Mouse (Mus musculus): ENCODE measurements around the gene Gbx2. TPM values are rescaled to one million over a fixed set of nuclear protein-coding genes. Genes with fewer than 3 reads are reported as not detected.

Gene Gbx2
- polyA plus RNA-seq, 1 experiment: 0.05 TPM

DNA sequence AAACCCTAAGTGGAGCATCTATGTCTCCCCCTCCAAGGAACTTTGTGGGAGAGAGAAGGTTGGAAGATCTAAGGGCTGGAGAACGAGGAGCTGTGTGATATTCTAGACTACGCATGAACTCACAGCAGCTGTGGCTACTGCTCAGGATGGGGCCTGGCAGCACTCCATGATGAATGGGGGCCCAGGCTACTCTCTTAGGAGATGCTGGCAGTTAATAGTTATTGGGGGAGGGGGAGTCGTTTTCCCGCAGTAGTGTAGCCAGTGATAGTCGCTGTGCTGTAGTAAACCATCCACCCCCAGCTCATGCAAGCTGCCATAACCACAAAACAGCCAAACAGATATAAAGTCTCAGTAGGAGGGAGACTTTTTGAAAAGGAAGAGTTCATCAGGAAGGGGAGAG lies 18.6 kb downstream of the Gbx2 start:
- DNase-seq (ENCODE audit: low read depth): no peak

DNA sequence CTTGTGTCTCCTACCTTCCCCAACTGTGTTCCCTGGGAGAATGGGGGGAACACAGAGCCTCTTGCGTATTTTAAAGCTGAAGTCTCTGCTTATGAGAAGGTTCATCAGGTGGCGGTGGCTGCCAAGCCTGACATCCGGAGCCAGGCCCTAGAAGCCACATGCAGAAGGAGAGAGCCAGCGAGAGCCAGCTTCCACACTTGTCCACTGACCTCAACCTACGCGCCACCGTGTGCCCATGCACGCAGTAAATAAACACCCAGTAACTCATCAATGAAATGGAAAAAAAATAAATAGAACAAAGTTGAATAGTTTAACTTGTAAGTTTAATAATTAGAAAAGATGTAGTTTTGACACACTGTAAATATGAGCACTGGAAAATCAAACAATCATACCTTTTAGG lies 21.2 kb downstream of the Gbx2 start:
- no peak for DNase-seq (ENCODE audit: low read depth)

DNA sequence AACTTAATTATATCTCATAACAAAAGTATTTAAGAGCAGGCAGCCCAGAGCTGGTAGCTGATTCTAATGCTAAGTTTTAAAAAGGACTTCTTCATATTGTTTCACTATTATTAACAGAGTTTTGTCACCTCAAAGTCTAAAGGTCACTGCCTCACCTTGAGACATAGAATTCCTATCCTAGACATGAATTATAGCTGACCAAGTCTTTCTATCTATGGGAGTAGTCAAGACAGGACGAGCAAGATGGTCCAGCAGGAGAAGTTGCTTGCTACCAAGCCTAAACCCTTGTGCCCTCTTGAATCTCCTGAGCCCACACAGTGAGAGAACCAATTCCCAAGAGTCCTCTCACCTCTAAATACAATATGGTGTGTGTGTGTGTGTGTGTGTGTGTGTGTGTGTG lies 28.3 kb downstream of the Gbx2 start:
- DNase-seq (ENCODE audit: low read depth): no peak

DNA sequence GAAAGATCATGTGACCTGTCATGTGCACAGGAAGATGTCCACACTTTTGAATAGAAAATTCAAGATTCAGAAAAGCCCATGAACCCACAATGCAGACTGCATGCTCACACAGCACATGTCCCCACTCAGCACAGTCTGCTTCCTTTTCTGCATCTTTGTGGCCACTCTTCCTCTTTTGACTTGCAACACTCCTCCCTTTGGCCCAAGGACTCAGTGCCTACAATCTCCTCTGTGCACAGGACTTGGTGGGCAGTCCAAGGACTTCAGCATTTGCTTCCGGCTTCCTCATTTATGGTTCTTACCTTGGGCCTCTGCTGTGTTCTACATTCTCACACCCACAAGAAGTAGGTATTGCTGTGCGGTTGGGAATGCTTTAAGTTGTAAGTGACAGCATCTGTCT lies 28.7 kb downstream of the Gbx2 start:
- no peak for DNase-seq (ENCODE audit: low read depth)

DNA sequence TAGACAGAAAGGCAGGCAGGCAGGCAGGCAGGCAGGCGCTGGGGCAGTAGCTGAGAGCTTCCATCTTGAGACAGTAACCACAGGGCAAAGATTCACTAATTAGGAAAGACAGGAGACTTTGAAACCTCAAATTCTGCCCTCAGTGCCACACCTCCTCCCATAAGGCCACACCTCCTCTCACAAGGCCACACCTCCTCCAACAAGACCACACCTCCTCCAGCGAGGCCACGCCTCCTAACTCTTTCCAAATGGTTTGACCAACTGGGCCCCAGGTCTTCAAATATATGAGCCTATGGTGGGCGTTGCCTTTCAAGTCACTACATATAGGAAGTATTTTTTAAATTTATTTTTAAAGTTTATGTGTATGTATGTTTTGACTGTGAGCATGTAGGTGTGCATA lies 29.6 kb downstream of the Gbx2 start:
- DNase-seq (ENCODE audit: low read depth): no peak

DNA sequence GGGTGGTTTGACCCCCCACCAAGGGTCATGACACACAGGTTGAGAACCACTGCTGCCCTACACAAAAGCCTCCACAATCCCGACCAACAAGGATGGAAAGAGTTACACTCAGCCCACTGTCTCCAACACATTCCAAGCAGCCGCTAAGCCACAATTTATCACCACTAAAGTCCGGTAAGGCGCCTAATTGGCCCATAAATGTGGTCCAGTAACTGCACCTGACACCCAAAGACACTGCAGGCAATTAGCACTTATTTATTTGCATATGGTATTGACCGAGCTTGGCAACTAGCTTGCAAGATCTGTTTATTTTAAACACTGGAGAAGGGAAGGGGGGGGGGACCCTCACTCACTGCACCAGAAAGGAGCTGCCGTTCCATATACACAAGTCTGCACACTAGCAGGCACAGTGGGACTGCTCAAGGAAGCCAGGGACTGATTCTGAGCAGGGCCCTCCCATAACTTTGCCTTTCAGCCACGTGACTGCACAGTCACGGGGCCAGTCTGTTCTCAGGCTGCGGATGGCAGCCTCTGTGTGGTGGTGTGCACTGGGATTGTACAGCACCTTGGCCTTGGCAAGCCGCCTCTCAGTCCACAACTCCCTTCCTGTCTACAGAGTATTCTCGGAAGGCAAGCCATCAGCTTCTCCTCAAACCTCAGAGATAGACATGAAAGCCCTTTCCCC lies 31.1 kb downstream of the Gbx2 start:
- DNase-seq (ENCODE audit: low read depth): no peak

DNA sequence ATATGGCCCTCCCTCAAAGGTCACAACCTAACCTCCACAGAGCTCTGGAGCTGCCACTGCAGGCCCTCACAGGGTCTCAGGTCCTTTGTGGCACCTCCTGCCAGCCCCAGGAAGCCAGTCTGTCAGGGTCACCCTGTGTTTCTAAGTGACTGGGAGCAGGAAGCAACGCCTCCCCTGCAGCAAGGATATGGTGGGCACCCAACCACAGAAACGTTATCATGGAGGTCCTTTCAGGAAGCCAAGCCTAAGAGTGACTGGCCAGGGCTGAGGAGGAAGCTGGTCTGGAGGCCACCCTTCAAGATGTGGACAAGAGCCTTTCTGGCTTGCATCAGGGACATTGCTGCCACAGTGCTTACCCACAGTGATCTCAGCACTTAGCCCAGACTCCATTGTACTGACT lies 31.9 kb downstream of the Gbx2 start:
- no peak for DNase-seq (ENCODE audit: low read depth)

DNA sequence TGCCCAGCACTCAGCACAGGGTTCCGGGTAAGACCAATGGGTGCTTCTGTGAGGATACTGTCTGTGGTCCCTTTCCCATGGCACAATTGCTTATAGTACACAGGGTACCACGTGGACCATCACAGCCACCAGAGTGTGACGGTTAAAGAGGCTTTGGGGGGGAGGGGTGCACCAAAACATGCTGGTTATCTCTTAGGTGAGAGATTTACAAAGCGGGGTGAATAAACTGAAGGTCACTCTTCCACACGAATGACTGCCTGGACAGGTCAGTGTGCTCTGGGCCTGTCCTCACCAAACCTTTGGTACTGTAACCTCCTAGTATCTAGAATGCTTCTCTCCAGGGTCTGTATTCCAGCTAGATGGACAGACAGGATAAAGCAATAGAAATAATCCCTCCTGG lies 35.2 kb downstream of the Gbx2 start:
- no peak for DNase-seq (ENCODE audit: low read depth)

DNA sequence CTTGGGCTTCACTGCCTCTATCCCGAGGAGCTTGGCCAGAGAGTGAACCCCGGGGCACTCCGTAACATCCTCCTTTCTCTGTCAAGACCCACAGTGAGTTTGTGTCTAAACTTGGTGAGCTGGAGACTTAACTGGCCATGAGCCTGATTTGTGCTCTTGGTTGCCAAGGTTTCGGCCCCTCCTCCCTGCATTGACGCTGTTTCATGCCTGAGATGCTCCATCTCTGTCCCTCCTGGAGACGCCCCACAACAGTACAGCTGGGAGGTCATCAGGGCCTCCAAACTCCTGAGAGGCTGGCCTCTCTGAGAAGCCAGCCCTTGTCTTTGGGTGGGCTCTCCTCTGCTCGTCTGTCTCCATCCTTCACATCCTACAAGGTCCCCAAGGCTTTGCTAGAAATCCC lies 38.7 kb downstream of the Gbx2 start:
- no peak for DNase-seq (ENCODE audit: low read depth)

DNA sequence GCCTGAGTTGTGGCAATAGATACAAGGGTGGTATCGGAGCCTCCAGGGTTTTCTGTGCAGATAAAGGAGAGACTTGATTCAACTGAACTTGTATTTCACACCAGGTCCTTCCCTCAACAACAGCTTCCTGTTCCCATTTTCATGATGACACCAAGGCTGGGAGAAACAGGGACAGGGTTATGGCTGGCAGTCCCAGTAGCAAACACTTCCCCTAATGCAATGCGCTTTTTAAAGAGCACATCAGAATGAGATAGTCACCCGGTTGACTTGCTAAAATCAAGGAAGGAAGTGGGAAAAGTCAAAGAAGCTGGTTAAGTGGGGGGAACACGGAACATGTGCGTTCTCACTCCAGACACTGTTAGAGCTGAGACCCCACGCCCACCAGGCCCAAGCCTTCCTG lies 39.6 kb downstream of the Gbx2 start:
- DNase-seq (ENCODE audit: low read depth): no peak

DNA sequence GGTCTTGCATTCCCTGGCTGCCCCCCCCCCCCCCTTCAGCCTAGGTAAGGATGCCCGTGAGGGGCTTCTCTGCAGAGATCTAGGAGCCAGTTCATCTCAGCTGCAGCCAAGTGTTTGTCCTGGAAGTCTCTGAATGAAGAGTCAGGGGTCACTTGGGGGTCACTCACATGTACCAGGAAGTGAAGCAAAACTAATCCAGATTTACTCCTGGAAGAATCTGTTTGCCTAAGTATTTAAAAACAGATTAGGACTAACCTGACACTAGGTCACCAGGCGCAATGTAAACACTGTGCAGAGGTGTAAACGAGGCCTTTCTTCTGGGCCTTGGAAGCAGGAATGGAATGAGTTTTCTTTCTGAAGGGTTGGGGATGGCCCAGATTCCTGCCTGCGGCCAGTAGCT lies 45.3 kb downstream of the Gbx2 start:
- no peak for DNase-seq (ENCODE audit: low read depth)

DNA sequence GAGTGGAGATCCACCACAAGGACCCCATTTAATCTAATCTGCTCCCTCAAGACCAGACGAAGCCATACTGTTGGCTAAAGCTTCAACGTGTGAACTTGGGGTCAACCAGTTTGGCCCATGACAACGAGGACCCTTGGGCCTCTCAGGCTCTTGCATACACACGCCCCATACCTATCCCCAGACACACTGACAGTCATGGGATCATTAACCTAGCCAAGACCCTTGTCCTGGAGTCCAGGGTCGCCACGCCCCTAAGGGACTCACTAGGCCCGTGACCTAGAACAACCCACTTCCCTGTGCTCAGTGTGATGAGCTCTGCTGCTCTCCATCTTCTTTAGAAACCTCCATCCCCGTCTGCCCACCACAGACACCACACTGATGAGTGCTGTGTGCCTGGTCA lies 46.6 kb downstream of the Gbx2 start:
- DNase-seq (ENCODE audit: low read depth): no peak

DNA sequence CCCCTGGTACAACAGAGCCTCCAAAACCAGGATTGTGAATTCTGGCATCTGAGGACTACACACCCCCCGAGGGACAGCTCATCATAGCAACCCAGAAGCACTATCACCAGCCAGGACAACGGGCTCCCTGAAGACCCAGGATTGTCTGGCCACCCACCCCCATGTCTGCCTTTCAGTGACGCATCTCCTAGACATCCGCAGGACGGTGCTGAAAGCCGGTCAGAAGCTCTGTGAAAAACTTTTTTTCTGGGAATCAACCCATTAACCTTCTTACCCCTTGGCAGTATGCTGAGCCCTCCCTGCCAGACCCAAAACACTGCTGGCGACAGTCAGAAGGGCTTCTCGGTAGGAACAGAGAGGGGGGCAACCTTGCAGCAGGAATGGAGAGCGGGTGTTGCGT lies 50.1 kb downstream of the Gbx2 start:
- no peak for DNase-seq (ENCODE audit: low read depth)

DNA sequence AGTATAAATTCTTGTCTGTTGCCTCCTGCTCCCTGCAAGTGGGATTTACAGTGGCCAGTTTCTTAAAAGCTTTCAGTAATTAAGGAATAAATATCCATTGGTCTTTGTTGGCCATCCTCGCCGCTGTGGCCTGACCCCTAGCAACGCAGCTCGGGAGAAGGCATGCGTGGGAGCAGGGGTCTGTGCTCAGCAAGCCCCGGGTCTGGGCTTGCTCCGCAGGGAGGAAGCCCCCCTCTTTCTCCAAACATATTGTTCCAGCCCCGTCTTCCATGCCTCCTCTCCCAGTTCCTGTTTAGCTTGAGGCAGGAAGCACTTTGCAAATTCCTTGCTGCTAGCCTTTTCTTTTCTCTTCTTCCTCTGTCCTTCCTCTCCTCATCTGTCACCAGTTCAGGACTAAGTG lies 50.8 kb downstream of the Gbx2 start:
- no peak for DNase-seq (ENCODE audit: low read depth)

DNA sequence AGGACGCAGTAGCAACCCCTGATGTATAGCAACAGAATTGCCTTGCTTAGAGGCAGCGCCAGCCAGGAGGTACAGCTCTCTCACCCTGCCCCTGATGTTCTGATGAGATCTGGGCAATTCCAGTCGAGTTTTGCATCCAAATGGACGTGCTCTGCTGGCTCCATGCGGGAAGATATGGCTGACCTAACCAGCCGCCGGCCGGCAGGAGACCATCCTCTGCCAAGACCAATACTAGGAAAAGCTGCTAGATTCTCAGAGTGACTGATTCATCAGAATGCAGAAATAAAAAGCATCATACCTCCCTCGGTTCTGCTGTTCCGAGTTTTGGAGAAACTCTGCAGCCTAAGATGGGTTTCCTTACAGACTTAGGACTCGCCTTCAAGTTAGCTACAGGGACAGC lies 52.5 kb downstream of the Gbx2 start:
- no peak for DNase-seq (ENCODE audit: low read depth)

Other genes starting within 250 kb of the Gbx2 start
- 26.8 and 36.7 TPM in 2 replicates for gene Asb18, start 83.5 kb upstream of the Gbx2 start, polyA plus RNA-seq (2012; rRNA removed)
- gene Iqca, start 222.2 kb upstream of the Gbx2 start, polyA plus RNA-seq (2012; rRNA removed): 0.28 and 0.75 TPM in 2 replicates

Measured in gonadal fat pad, adult 2 months (tissue).